Mouse (Mus musculus) gastrocnemius, adult 18-20 months (tissue): ENCODE data around the gene Flywch1. TPM values are rescaled to one million over a fixed set of nuclear protein-coding genes. Genes with fewer than 3 reads are reported as not detected.
"Not testable (repeated sequence)": the region's sequence is repeated elsewhere in the genome, so short reads cannot be mapped to it uniquely, and the experiment has no call there.

Experiments
- DNase-seq: peaks from one replicate; pipeline ENCODE4 v3.0.0; 2021; ENCODE audit warnings: low spot score
- total RNA-seq, 2 experiments: library from RNA; stranded (reverse); gene quantifications; 2 replicates each; pipeline ENCODE4 v1.2.3; 2021

Gene Flywch1
- total RNA-seq, 2 experiments from 2014 or later: 50.0 to 59.2 TPM

- no peak for DNase-seq
These were observed 11.9 kb upstream of the Flywch1 start for GRCm38 (mm10) chr17:23783352-23783751.

- DNase-seq: no peak
These were observed 7.0 kb upstream of the Flywch1 start for GRCm38 (mm10) chr17:23778447-23778846.

- no peak for DNase-seq
These were observed 5.7 kb upstream of the Flywch1 start for GRCm38 (mm10) chr17:23777141-23777540.

- DNase-seq: no peak
These were observed 4.8 kb upstream of the Flywch1 start for GRCm38 (mm10) chr17:23776216-23776615.

GRCm38 (mm10) chr17:23774090-23774489 lies 2.7 kb upstream of the Flywch1 start:
- DNase-seq: peak; percentile 82

GRCm38 (mm10) chr17:23773676-23774075 lies 2.3 kb upstream of the Flywch1 start:
- DNase-seq: no peak

GRCm38 (mm10) chr17:23772219-23772556 lies 786 bp upstream of the Flywch1 start:
- DNase-seq: not testable (repeated sequence)

GRCm38 (mm10) chr17:23770896-23771283 lies 512 bp downstream of the Flywch1 start:
- peak; percentile 27 for DNase-seq

- no peak for DNase-seq
These were observed 909 bp downstream of the Flywch1 start for GRCm38 (mm10) chr17:23770493-23770892.

- DNase-seq: no peak
These were observed 8.4 kb downstream of the Flywch1 start for GRCm38 (mm10) chr17:23762976-23763375.

- DNase-seq: no peak
These were observed 10.2 kb downstream of the Flywch1 start for GRCm38 (mm10) chr17:23761155-23761554.

- no peak for DNase-seq
These were observed 11.2 kb downstream of the Flywch1 start for GRCm38 (mm10) chr17:23760231-23760630.

GRCm38 (mm10) chr17:23758801-23759200 lies 12.6 kb downstream of the Flywch1 start:
- DNase-seq: no peak

- no peak for DNase-seq
These were observed 13.8 kb downstream of the Flywch1 start for GRCm38 (mm10) chr17:23757581-23757980.

- no peak for DNase-seq
These were observed 15.7 kb downstream of the Flywch1 start for GRCm38 (mm10) chr17:23755689-23756088.

- no peak for DNase-seq
These were observed 21.8 kb downstream of the Flywch1 start for GRCm38 (mm10) chr17:23749400-23750191.

GRCm38 (mm10) chr17:23748631-23749391 lies 22.6 kb downstream of the Flywch1 start:
- DNase-seq: peak; percentile 90

GRCm38 (mm10) chr17:23748026-23748425 lies 23.4 kb downstream of the Flywch1 start:
- DNase-seq: no peak

- DNase-seq: no peak
These were observed 23.9 kb downstream of the Flywch1 start for GRCm38 (mm10) chr17:23747471-23747870.

GRCm38 (mm10) chr17:23746767-23747166 lies 24.6 kb downstream of the Flywch1 start:
- no peak for DNase-seq

- DNase-seq: no peak
These were observed 25.1 kb downstream of the Flywch1 start for GRCm38 (mm10) chr17:23746311-23746710.

GRCm38 (mm10) chr17:23745301-23746251 lies 25.8 kb downstream of the Flywch1 start, which contains the start of gene Kremen2:
Gene Kremen2, minus strand, starts transcription at chr17:23745833.
- no peak for DNase-seq
